Mouse (Mus musculus): ENCODE measurements around the gene Rnf7. TPM values are rescaled to one million over a fixed set of nuclear protein-coding genes. Genes with fewer than 3 reads are reported as not detected.
"Not testable (repeated sequence)": the region's sequence is repeated elsewhere in the genome, so short reads cannot be mapped to it uniquely, and the experiment has no call there.

Gene Rnf7
- polyA plus RNA-seq (2016; fragmentation: Nextera tagmentation; extraction: Ambion mirVana), result 264 and 272 TPM in 2 replicates

DNA sequence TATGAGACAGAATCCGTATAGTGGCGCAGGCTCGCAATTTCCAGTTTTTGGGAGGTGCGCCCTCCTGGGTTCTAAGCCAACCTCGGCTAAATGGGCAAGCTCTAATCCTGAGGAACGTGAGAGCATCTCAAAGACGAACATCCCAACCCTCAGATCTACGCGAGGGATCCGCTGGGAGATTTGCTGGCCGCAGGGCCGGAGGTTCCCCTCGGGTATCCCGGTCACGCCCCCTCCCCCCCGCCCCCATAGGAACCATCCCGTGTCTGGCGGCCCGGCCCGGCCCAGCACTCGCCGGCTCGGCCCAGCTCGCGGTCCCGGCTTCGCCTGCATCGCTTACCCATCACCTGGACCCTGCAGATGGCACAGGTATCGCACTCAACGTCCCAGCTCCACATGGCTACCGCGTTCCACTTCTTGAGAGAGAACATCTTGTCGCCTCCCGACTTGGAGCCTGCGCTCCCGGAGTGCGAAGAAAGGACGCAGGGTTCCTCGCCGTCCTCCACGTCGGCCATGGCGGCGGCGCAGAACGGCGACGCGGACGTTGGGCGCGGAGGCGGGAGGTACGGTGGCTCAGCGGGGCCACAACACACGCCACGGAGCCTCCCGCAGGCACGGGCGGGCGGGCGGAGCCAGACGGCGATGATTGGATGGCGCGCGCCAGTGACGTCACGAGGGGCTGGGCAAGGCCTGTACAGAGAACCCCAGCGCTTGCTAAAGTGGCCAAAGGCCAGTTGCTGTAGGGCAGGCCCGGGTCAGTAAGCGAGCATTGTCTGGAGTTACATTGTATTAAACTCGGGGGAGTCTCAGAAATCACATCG is at the start of gene Rnf7:
Rnf7 (minus strand) TSS at position 605 of the 818 bp plus-strand sequence.
- H3K4me3 ChIP-seq, result peak within 1 kb of the TSS; percentile 94

GRCm38 (mm10) chr9:96526011-96526410 is 47.5 kb upstream of the Rnf7 start:
- WGBS, result 82% methylated on average over 4 of the region's 4 CpGs

More for the DNA sequence above, at the start of gene Rnf7:
- Histone ChIP-seq H3K36me3 (replicated peaks) (peaks cover 33% of the 10 kb centered on the region), H3K4me1 (peaks cover 16% of the 10 kb centered on the region), H3K9me3 (no peaks in the 10 kb centered on the region), H3K27me3 (replicated peaks; ENCODE audit: low read depth, poor library complexity, severe bottlenecking) (no peaks in the 10 kb centered on the region), H3K27ac (replicated peaks) (peak within 1 kb of the TSS; percentile 93)
- peak; percentile 99 for DNase-seq (ENCODE audit: low spot score)
- WGBS, result under 1% methylated on average over 74 of the region's 74 CpGs

DNA sequence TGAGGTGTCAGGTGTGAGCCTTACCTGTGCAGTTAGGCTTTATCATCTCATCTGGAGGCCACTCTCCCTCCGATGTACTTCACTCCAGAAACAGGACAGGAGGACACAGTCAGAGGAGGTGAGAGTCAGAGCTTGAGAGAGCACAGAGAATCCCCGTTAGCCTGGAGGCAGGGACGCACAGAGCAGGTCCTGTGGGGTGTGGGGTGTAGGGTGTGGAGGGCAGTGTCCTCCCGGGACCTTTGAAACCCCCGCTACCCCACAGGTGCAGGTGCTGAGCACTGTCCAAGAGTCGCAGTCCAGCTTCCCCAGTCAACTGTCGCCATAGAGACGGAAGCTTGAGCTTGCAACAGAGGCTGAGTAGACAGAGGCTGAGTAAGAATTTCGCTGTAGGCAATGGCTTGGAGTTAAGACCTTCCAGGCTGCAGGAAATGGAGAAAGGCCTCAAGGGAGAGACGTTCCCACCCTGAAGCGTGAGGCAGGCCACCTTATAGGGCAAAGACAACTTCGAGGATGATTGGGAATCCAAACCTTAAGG is 46.6 kb upstream of the Rnf7 start, which contains the start of gene Gm28729:
Gm28729 (minus strand) TSS at position 293 of the 535 bp plus-strand sequence.
- Histone ChIP-seq H3K4me1 (peaks cover 14% of the 10 kb centered on the region), H3K4me3 (no peak within 1 kb of the TSS), H3K9me3 (no peaks in the 10 kb centered on the region), H3K27me3 (replicated peaks; ENCODE audit: low read depth, poor library complexity, severe bottlenecking) (no peaks in the 10 kb centered on the region), H3K36me3 (replicated peaks) (no peaks in the 10 kb centered on the region), H3K27ac (replicated peaks) (no peak within 1 kb of the TSS)
- DNase-seq (ENCODE audit: low spot score), result no peak
- WGBS, result 57% methylated on average over 12 of the region's 12 CpGs

More at GRCm38 (mm10) chr9:96526011-96526410, 47.5 kb upstream of the Rnf7 start:
- no peak for DNase-seq (ENCODE audit: low spot score)
- H3K4me3 ChIP-seq, result no peak overlapping the region
- H3K9me3 ChIP-seq, result no peaks in the 10 kb centered on the region
- H3K27me3 ChIP-seq (replicated peaks; ENCODE audit: low read depth, poor library complexity, severe bottlenecking), result no peaks in the 10 kb centered on the region
- H3K27ac ChIP-seq (replicated peaks), result no peak overlapping the region
- H3K4me1 ChIP-seq, result peaks cover 20% of the 10 kb centered on the region
- H3K36me3 ChIP-seq (replicated peaks), result no peaks in the 10 kb centered on the region

GRCm38 (mm10) chr9:96523148-96523547 is 44.7 kb upstream of the Rnf7 start:
- H3K4me1 ChIP-seq, result peaks cover 14% of the 10 kb centered on the region
- no peak overlapping the region for H3K4me3 ChIP-seq
- no peaks in the 10 kb centered on the region for H3K36me3 ChIP-seq (replicated peaks)
- no peak for DNase-seq (ENCODE audit: low spot score)
- H3K27me3 ChIP-seq (replicated peaks; ENCODE audit: low read depth, poor library complexity, severe bottlenecking), result no peaks in the 10 kb centered on the region
- H3K27ac ChIP-seq (replicated peaks), result no peak overlapping the region
- WGBS, result 85% methylated on average over 5 of the region's 5 CpGs
- no peaks in the 10 kb centered on the region for H3K9me3 ChIP-seq

- H3K27me3 ChIP-seq (replicated peaks; ENCODE audit: low read depth, poor library complexity, severe bottlenecking); H3K9me3 ChIP-seq; H3K36me3 ChIP-seq (replicated peaks); DNase-seq (ENCODE audit: low spot score); H3K27ac ChIP-seq (replicated peaks); H3K4me3 ChIP-seq: not testable (repeated sequence)
- 84% methylated on average over 2 of the region's 2 CpGs for WGBS
- H3K4me1 ChIP-seq, result peaks cover 14% of the 10 kb centered on the region
Measured at GRCm38 (mm10) chr9:96521574-96521973, 43.1 kb upstream of the Rnf7 start.

DNA sequence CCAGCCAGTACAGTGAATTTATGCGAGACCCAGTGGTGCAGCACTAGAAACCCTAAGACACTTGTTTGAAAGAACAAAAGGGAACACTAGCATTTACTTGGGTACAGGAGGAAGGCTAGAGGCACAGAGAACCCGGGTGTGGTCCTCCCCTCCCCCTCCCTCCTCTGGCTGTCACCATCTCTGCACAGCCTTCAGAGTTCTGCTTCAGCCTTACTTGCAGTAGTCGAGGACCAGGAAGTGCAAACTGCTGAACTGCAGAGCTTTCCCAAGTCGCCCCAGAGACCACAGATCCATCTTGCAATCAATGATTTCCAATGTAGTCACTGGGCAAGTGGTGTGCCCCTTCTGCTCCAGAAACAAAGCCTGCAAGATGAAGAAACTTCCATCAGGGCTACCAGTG is 39.0 kb upstream of the Rnf7 start:
- DNase-seq (ENCODE audit: low spot score), result no peak
- Histone ChIP-seq H3K4me1 (no peaks in the 10 kb centered on the region), H3K4me3 (no peak overlapping the region), H3K9me3 (no peaks in the 10 kb centered on the region), H3K27me3 (replicated peaks; ENCODE audit: low read depth, poor library complexity, severe bottlenecking) (no peaks in the 10 kb centered on the region), H3K36me3 (replicated peaks) (no peaks in the 10 kb centered on the region), H3K27ac (replicated peaks) (no peak overlapping the region)
- WGBS, result 39% methylated on average over 4 of the region's 4 CpGs

GRCm38 (mm10) chr9:96516806-96517205 is 38.3 kb upstream of the Rnf7 start:
- no peak for DNase-seq (ENCODE audit: low spot score)
- Histone ChIP-seq H3K27ac (replicated peaks) (no peak overlapping the region), H3K4me3 (no peak overlapping the region), H3K4me1 (no peaks in the 10 kb centered on the region), H3K9me3 (no peaks in the 10 kb centered on the region), H3K27me3 (replicated peaks; ENCODE audit: low read depth, poor library complexity, severe bottlenecking) (no peaks in the 10 kb centered on the region), H3K36me3 (replicated peaks) (no peaks in the 10 kb centered on the region)
- 67% methylated on average over 3 of the region's 3 CpGs for WGBS

DNA sequence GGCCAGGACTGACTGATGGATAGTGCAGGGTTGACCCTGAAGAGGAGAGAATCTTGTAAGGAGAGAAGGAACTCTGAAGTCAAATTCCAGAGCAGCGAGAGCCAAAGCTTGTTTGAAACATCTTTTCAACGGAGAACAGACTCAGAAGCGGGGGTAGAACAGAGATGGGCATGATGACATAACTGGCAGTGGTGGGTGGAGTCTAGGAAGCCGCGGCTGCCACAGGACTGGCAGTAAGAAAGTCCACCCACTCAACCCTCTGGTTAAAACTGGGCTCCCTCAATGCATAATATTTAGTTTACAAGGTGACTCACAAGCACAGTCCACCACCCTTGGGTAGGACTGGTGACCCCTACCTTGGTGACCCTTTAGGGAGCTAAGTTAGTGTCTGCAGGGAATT is 37.3 kb upstream of the Rnf7 start:
- no peak for DNase-seq (ENCODE audit: low spot score)
- H3K27me3 ChIP-seq (replicated peaks; ENCODE audit: low read depth, poor library complexity, severe bottlenecking), result no peaks in the 10 kb centered on the region
- 88% methylated on average over 5 of the region's 5 CpGs for WGBS
- H3K4me3 ChIP-seq, result no peak overlapping the region
- no peaks in the 10 kb centered on the region for H3K4me1 ChIP-seq
- no peaks in the 10 kb centered on the region for H3K9me3 ChIP-seq
- H3K36me3 ChIP-seq (replicated peaks), result no peaks in the 10 kb centered on the region
- no peak overlapping the region for H3K27ac ChIP-seq (replicated peaks)

- Histone ChIP-seq H3K36me3 (replicated peaks) (no peaks in the 10 kb centered on the region), H3K4me3 (no peak overlapping the region), H3K9me3 (no peaks in the 10 kb centered on the region), H3K27me3 (replicated peaks; ENCODE audit: low read depth, poor library complexity, severe bottlenecking) (no peaks in the 10 kb centered on the region), H3K27ac (replicated peaks) (no peak overlapping the region), H3K4me1 (no peaks in the 10 kb centered on the region)
- 90% methylated on average over 5 of the region's 5 CpGs for WGBS
- DNase-seq (ENCODE audit: low spot score), result no peak
Measured at GRCm38 (mm10) chr9:96514278-96514677, 35.8 kb upstream of the Rnf7 start.

DNA sequence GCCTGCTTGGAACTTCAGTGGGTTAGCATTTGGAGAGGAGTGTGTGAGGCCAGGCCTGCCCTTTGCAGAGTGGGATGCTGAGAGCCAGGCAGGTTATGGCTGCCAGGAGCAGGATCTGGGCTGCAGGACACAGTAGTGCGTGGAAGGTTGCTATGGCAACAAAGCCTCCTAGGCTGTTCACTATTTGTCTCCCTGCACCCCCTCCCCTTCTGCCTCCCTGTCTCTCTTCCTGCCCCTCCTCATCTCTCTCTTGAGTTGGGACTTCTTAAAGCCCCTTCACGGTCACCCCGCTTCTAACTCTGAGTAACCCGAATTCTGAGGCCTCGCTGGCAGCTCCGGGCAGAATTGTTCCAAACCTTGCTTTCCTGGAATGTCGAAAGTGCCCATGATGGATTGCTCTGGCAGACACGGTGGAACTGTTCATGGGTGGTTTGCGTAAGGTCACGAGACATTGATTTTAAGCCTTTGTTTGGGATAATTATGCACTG is 27.6 kb upstream of the Rnf7 start:
- peak overlapping the region; percentile 21; the same call in 1 of the 2 replicates for H3K4me3 ChIP-seq
- no peaks in the 10 kb centered on the region for H3K27me3 ChIP-seq (replicated peaks; ENCODE audit: low read depth, poor library complexity, severe bottlenecking)
- 0 out of 2 replicates have a peak, but pooled peaks cover 3% of the 10 kb centered on the region for H3K9me3 ChIP-seq
- H3K27ac ChIP-seq (replicated peaks), result peak overlapping the region; percentile 62
- H3K4me1 ChIP-seq, result peaks cover 36% of the 10 kb centered on the region
- DNase-seq (ENCODE audit: low spot score), result peak; percentile 68
- H3K36me3 ChIP-seq (replicated peaks), result no peaks in the 10 kb centered on the region
- 43% methylated on average over 10 of the region's 10 CpGs for WGBS

DNA sequence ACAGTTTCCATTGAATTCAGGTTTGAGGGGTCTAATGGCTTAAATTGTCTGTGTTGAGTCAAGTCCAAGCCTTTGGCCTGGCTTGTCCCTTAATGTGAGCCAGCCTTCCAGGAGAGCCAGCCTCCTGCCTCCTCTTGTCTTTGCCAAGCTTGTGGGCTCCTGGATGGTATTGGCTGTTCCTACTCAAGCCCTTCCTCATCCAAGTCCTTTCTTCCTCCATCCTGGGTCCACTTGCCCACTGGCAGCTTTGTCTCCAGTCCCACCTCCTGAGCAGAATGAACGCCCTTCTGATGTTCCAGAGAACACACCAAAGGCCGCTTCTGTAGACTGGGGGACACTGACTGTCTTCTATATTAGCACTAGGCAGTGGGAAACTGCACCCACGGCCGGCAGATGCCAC is 26.7 kb upstream of the Rnf7 start:
- H3K4me1 ChIP-seq, result peaks cover 36% of the 10 kb centered on the region
- H3K4me3 ChIP-seq, result no peak overlapping the region
- no peaks in the 10 kb centered on the region for H3K27me3 ChIP-seq (replicated peaks; ENCODE audit: low read depth, poor library complexity, severe bottlenecking)
- WGBS, result 89% methylated on average over 4 of the region's 4 CpGs
- H3K36me3 ChIP-seq (replicated peaks), result no peaks in the 10 kb centered on the region
- DNase-seq (ENCODE audit: low spot score), result no peak
- H3K9me3 ChIP-seq, result 0 out of 2 replicates have a peak, but pooled peaks cover 3% of the 10 kb centered on the region
- H3K27ac ChIP-seq (replicated peaks), result peak overlapping the region; percentile 40; the same call in 1 of the 2 replicates

DNA sequence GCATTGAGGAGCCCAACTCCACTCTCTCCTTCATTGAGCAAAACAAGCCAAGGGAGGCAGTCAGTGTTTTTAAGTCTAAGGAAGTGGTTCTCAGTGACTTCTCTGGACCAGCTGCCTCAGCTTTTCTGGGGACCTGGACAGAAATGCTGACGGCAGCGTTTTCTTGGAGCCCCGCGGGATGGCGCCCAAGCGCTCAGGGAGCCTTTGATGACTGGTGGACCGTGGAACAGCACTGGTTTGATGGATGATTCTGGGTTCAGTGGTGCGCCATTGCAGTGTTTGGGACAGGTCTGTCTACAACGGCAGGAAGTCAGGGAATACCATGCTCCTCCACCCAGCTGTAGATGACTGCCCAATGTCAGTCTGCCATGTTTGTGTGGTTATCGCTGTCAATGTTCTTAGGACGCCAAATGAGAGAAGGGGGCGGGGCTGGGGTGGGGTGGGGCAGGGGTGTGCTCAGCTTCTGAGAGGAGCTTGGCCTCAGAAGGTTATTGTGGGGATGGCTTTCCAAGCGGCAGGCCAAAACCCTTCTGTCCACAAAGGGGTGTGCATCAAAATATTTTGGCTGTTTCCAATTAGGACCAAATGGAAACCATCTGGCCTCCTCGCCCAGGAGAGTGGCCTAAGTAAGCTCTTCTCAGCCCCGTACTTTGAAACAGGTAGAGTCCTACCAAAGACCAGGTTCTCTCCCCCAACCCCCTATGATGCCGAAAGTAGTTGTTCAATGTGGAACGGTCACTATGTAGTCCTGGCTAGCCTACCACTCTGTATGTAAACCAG is 25.8 kb upstream of the Rnf7 start:
- 67% methylated on average over 17 of the region's 17 CpGs for WGBS
- Histone ChIP-seq H3K9me3 (0 out of 2 replicates have a peak, but pooled peaks cover 3% of the 10 kb centered on the region), H3K4me3 (no peak overlapping the region), H3K27me3 (replicated peaks; ENCODE audit: low read depth, poor library complexity, severe bottlenecking) (no peaks in the 10 kb centered on the region), H3K36me3 (replicated peaks) (no peaks in the 10 kb centered on the region), H3K4me1 (peaks cover 36% of the 10 kb centered on the region), H3K27ac (replicated peaks) (peak overlapping the region; percentile 67)
- DNase-seq (ENCODE audit: low spot score), result peak; percentile 52
